Mouse (Mus musculus) olfactory bulb, adult 2 months (tissue): ENCODE measurements around the gene Tmbim7.

Experiments
- CTCF ChIP-seq: fragments of 200-500 bp; IDR thresholded peaks from 2 replicates; pipeline ENCODE4 v1.5.1; 2012; ENCODE audit warnings: low read depth, mild to moderate bottlenecking, low read length, moderate library complexity; ENCODE audit not compliant: insufficient read depth
- POLR2A ChIP-seq: fragments of 200-500 bp; IDR thresholded peaks from 2 replicates; pipeline ENCODE4 v1.6.1; 2012; ENCODE audit warnings: mild to moderate bottlenecking, low read depth, low read length, moderate library complexity; ENCODE audit not compliant: insufficient read depth

- TF ChIP-seq CTCF (no peak), POLR2A (no peak)
Observed at GRCm38 (mm10) chr5:3635286-3635685, 15.7 kb upstream of the Tmbim7 start.
